Mouse (Mus musculus) ES-Bruce4 (cell line): ENCODE data around the gene Atpaf2. TPM values are rescaled to one million over a fixed set of nuclear protein-coding genes. Genes with fewer than 3 reads are reported as not detected.

ENCODE experiments used
- H3K27ac ChIP-seq: 2 replicates; pipeline ENCODE4 v1.5.1; 2012; ENCODE audit warnings: low read length, inconsistent platforms; ENCODE audit not compliant: insufficient read depth
- H3K27me3 ChIP-seq: 2 replicates; pipeline ENCODE4 v1.6.1; 2012; ENCODE audit warnings: mild to moderate bottlenecking, low read length, inconsistent platforms; ENCODE audit not compliant: control insufficient read depth, poor library complexity, insufficient read depth, severe bottlenecking
- H3K36me3 ChIP-seq: 2 replicates; pipeline ENCODE4 v1.6.1; 2012; ENCODE audit warnings: inconsistent platforms, mild to moderate bottlenecking, low read length, moderate library complexity; ENCODE audit not compliant: control insufficient read depth, poor library complexity, insufficient read depth, severe bottlenecking
- H3K4me1 ChIP-seq: one replicate; pipeline ENCODE4 v1.8.1; 2011; ENCODE audit warnings: low read length; ENCODE audit not compliant: control insufficient read depth, insufficient read depth
- H3K4me3 ChIP-seq: 2 replicates; pipeline ENCODE4 v1.5.1; 2011; ENCODE audit warnings: low read depth, mild to moderate bottlenecking, low read length
- H3K9ac ChIP-seq: 2 replicates; pipeline ENCODE4 v1.6.1; 2012; ENCODE audit warnings: low read depth, mild to moderate bottlenecking, inconsistent platforms; ENCODE audit not compliant: poor library complexity, severe bottlenecking
- H3K9me3 ChIP-seq: replicated peaks from 2 replicates; pipeline ENCODE4 v1.6.1; 2012; ENCODE audit warnings: mild to moderate bottlenecking, low read length, inconsistent platforms; ENCODE audit not compliant: control insufficient read depth, poor library complexity, insufficient read depth, severe bottlenecking
- CTCF ChIP-seq: IDR thresholded peaks from one replicate; pipeline ENCODE4 v1.8.1; 2011; ENCODE audit warnings: low read depth, low read length
- EP300 ChIP-seq: IDR thresholded peaks from 2 replicates; pipeline ENCODE4 v1.6.1; 2011; ENCODE audit warnings: low read depth, low read length; ENCODE audit not compliant: insufficient read depth
- POLR2A ChIP-seq: IDR thresholded peaks from one replicate; pipeline ENCODE4 v1.8.1; 2011; ENCODE audit warnings: low read length; ENCODE audit not compliant: insufficient read depth
- polyA plus RNA-seq: library from polyadenylated mRNA; stranded (reverse); fragments of >200 nt; gene quantifications from 2 replicates; pipeline ENCODE4 v1.2.4, GENCODE M21; 2011; ENCODE audit warnings: low read depth; ENCODE audit not compliant: missing spikeins, insufficient read depth, insufficient read length

The Atpaf2 gene
- polyA plus RNA-seq, 1 experiment = 28.2 TPM

GRCm38 (mm10) chr11:60359138-60359537 lies 59.1 kb downstream of the Atpaf2 start:
- Histone ChIP-seq H3K9ac (no peak overlapping the region), H3K27ac (no peak overlapping the region), H3K4me3 (no peak overlapping the region), H3K27me3 (no peaks in the 10 kb centered on the region), H3K36me3 (no peaks in the 10 kb centered on the region), H3K4me1 (no peaks in the 10 kb centered on the region), H3K9me3 (no peaks in the 10 kb centered on the region)
- no peak for TF ChIP-seq CTCF
- TF ChIP-seq EP300 = no peak
- no peak for TF ChIP-seq POLR2A

- Histone ChIP-seq H3K4me3 (no peak overlapping the region), H3K9ac (no peak overlapping the region), H3K27me3 (no peaks in the 10 kb centered on the region), H3K27ac (no peak overlapping the region), H3K4me1 (no peaks in the 10 kb centered on the region), H3K36me3 (no peaks in the 10 kb centered on the region), H3K9me3 (no peaks in the 10 kb centered on the region)
- no peak for TF ChIP-seq POLR2A
- no peak for TF ChIP-seq CTCF
- no peak for TF ChIP-seq EP300
Observed at GRCm38 (mm10) chr11:60358548-60358947, 59.7 kb downstream of the Atpaf2 start.

DNA sequence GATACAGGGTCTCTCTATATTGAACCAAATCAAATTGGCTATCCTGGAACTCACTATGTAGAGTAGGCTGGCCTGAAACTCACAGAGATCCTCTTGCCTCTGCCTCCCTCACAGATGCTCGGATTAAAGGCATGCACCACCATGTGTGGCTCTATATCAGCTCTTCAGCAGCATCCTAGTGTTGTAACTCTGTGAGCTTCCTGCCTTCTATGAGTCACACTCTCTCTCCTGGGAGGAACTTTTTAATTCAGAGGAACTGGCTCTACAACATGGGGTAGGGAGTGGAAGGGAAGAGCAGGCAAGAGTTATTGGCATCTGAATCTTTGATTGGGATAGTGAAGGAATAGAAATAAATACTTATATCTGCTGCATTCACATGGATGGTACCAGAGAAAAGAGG lies 61.1 kb downstream of the Atpaf2 start:
- Histone ChIP-seq H3K9ac (no peak overlapping the region), H3K27ac (no peak overlapping the region), H3K4me3 (no peak overlapping the region), H3K27me3 (no peaks in the 10 kb centered on the region), H3K36me3 (no peaks in the 10 kb centered on the region), H3K9me3 (no peaks in the 10 kb centered on the region), H3K4me1 (no peaks in the 10 kb centered on the region)
- TF ChIP-seq CTCF = no peak
- no peak for TF ChIP-seq POLR2A
- TF ChIP-seq EP300 = no peak

- H3K4me3 ChIP-seq = no peak overlapping the region
- no peaks in the 10 kb centered on the region for H3K36me3 ChIP-seq
- H3K27ac ChIP-seq = no peak overlapping the region
- H3K9ac ChIP-seq = no peak overlapping the region
- no peaks in the 10 kb centered on the region for H3K4me1 ChIP-seq
- no peaks in the 10 kb centered on the region for H3K27me3 ChIP-seq
- TF ChIP-seq CTCF = no peak
- TF ChIP-seq POLR2A = no peak
- TF ChIP-seq EP300 = no peak
- no peaks in the 10 kb centered on the region for H3K9me3 ChIP-seq
Observed at GRCm38 (mm10) chr11:60355952-60356351, 62.3 kb downstream of the Atpaf2 start.

- TF ChIP-seq CTCF (no peak), POLR2A (no peak), EP300 (no peak)
Observed at GRCm38 (mm10) chr11:60352559-60353411, 65.5 kb downstream of the Atpaf2 start, which contains the start of the genes Tom1l2 and Drc3. Gene Tom1l2 (minus strand): TSS chr11:60352905. Gene Drc3 (plus strand): TSS chr11:60353329.

GRCm38 (mm10) chr11:60351925-60352371 lies 66.3 kb downstream of the Atpaf2 start:
- TF ChIP-seq EP300 (no peak), CTCF (no peak), POLR2A (no peak)
- H3K27ac ChIP-seq = no peak overlapping the region
- no peaks in the 10 kb centered on the region for H3K9me3 ChIP-seq

More at GRCm38 (mm10) chr11:60352559-60353411, 65.5 kb downstream of the Atpaf2 start, which contains the start of the genes Tom1l2 and Drc3:
- Histone ChIP-seq H3K9ac (peak within 1 kb of the TSS; percentile 40), H3K27ac (no peak within 1 kb of the TSS), H3K27me3 (no peaks in the 10 kb centered on the region), H3K9me3 (no peaks in the 10 kb centered on the region), H3K4me3 (peak within 1 kb of the TSS; percentile 70), H3K4me1 (no peaks in the 10 kb centered on the region), H3K36me3 (no peaks in the 10 kb centered on the region)

More at GRCm38 (mm10) chr11:60351925-60352371, 66.3 kb downstream of the Atpaf2 start:
- peak overlapping the region; percentile 70 for H3K4me3 ChIP-seq
- H3K4me1 ChIP-seq = no peaks in the 10 kb centered on the region
- peak overlapping the region; percentile 40 for H3K9ac ChIP-seq
- no peaks in the 10 kb centered on the region for H3K27me3 ChIP-seq
- H3K36me3 ChIP-seq = no peaks in the 10 kb centered on the region
